Mouse (Mus musculus) stomach, postnatal 0 days (tissue): ENCODE measurements at regions not wholly inside any gene's neighbourhood (a gene's known extent, or its start where the extent isn't known, plus 50 kb on each side); places are given as distances from the start of the nearest gene placed in this dataset.

Experiments
- ATAC-seq: fragments of 200-750 bp; cut with Nextera tagmentation; 2 replicates; pipeline ENCODE4 v1.8.0; 2017; ENCODE audit not compliant: low FRiP score, low TSS enrichment
- DNase-seq: peaks from one replicate; pipeline ENCODE4 v3.0.0-alpha.2; 2016; ENCODE audit warnings: low spot score
- H3K27ac ChIP-seq: fragments of 300-500 bp; sonication (generic); replicated peaks from 2 replicates; pipeline ENCODE4 v1.5.1; 2014; ENCODE audit warnings: mild to moderate bottlenecking, control low read depth
- H3K27me3 ChIP-seq: fragments of 300-500 bp; sonication (generic); 2 replicates; pipeline ENCODE4 v1.6.1; 2014; ENCODE audit warnings: low read length; ENCODE audit not compliant: control insufficient read depth, insufficient read depth
- H3K36me3 ChIP-seq: fragments of 300-500 bp; sonication (generic); 2 replicates; pipeline ENCODE4 v1.6.1; 2014; ENCODE audit warnings: low read length, mixed read lengths; ENCODE audit not compliant: control insufficient read depth, insufficient read depth
- H3K4me1 ChIP-seq: fragments of 300-500 bp; sonication (generic); replicated peaks from 2 replicates; pipeline ENCODE4 v1.6.1; 2014; ENCODE audit warnings: antibody characterized with exemption; ENCODE audit not compliant: control insufficient read depth, insufficient read depth
- H3K4me2 ChIP-seq: fragments of 300-500 bp; sonication (generic); replicated peaks from 2 replicates; pipeline ENCODE4 v1.6.1; 2014; ENCODE audit warnings: low read depth, mild to moderate bottlenecking, control low read depth, moderate library complexity
- H3K4me3 ChIP-seq: fragments of 300-500 bp; sonication (generic); 2 replicates; pipeline ENCODE4 v1.5.1; 2014; ENCODE audit warnings: low read depth, low read length, control low read depth
- H3K9ac ChIP-seq: fragments of 300-500 bp; sonication (generic); 2 replicates; pipeline ENCODE4 v1.6.1; 2014; ENCODE audit warnings: mild to moderate bottlenecking, low read length, control low read depth, mixed read lengths
- H3K9me3 ChIP-seq: fragments of 300-500 bp; sonication (generic); 2 replicates; pipeline ENCODE4 v1.6.1; 2016; ENCODE audit warnings: low read length; ENCODE audit not compliant: control insufficient read depth
- CTCF ChIP-seq: IDR thresholded peaks from 2 replicates; pipeline ENCODE4 v1.5.1; 2016; ENCODE audit warnings: antibody characterized with exemption, low read depth, mild to moderate bottlenecking, moderate library complexity
- EP300 ChIP-seq: optimal IDR thresholded peaks from 2 replicates; pipeline ENCODE3; 2016; ENCODE audit warnings: antibody characterized with exemption
- WGBS: fragments of 180-500 bp; shearing (Covaris S2); extraction: QIAGEN DNeasy Blood & Tissue Kit; methylation state at CpG from one replicate; pipeline ENCODE4 v1.1.7; 2014; 5-methylcytosine and 5-hydroxymethylcytosine counted together

GRCm38 (mm10) chr1:95743334-95743733 is 76.0 kb upstream of the St8sia4 start:
- Histone ChIP-seq H3K4me2 (no peak overlapping the region), H3K27me3 (no peaks in the 10 kb centered on the region), H3K4me3 (no peak overlapping the region), H3K9me3 (no peaks in the 10 kb centered on the region), H3K36me3 (no peaks in the 10 kb centered on the region), H3K27ac (no peak overlapping the region), H3K4me1 (no peaks in the 10 kb centered on the region), H3K9ac (no peak overlapping the region)
- no peak for ATAC-seq
- no peak for TF ChIP-seq CTCF
- TF ChIP-seq EP300 = no peak
- 89% methylated on average over 2 of the region's 2 CpGs for WGBS
- DNase-seq = no peak

DNA sequence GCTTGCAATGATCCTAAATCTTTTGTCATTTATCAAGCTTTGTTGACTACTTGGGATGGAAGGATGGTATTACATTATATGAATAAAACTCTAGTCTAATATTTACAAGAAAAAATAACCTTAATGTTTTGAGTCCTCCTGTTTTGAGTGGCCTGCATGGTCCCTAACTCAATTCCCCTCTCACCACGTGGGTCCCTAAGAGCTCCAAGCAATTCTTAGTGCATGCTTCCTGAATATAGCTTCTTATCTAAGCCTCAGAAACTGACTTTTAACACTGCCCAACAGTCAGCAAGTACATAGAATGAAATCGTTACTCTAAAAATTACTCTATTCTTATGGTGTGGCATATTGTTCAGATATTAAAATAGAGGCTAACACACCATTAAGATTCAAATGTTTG is 52.1 kb upstream of the St8sia4 start:
- H3K4me2 ChIP-seq = no peak overlapping the region
- no peaks in the 10 kb centered on the region for H3K36me3 ChIP-seq
- H3K4me3 ChIP-seq = no peak overlapping the region
- H3K27me3 ChIP-seq = no peaks in the 10 kb centered on the region
- TF ChIP-seq CTCF = no peak
- TF ChIP-seq EP300 = no peak
- H3K9me3 ChIP-seq = no peaks in the 10 kb centered on the region
- H3K9ac ChIP-seq = no peak overlapping the region
- 73% methylated on average over 2 of the region's 2 CpGs for WGBS
- ATAC-seq = no peak
- DNase-seq = no peak
- no peaks in the 10 kb centered on the region for H3K4me1 ChIP-seq
- no peak overlapping the region for H3K27ac ChIP-seq

GRCm38 (mm10) chr1:95718794-95719193 is 51.4 kb upstream of the St8sia4 start:
- H3K4me1 ChIP-seq = no peaks in the 10 kb centered on the region
- WGBS = 87% methylated on average over 1 of the region's 1 CpGs
- DNase-seq (no peak), ATAC-seq (no peak)
- H3K36me3 ChIP-seq = no peaks in the 10 kb centered on the region
- no peaks in the 10 kb centered on the region for H3K9me3 ChIP-seq
- H3K27me3 ChIP-seq = no peaks in the 10 kb centered on the region
- H3K4me2 ChIP-seq = no peak overlapping the region
- no peak overlapping the region for H3K4me3 ChIP-seq
- TF ChIP-seq CTCF = no peak
- no peak for TF ChIP-seq EP300
- H3K9ac ChIP-seq = no peak overlapping the region
- H3K27ac ChIP-seq = no peak overlapping the region
